Mouse (Mus musculus): Measurements from ENCODE around the gene Msl2.

Msl2 gene

DNA sequence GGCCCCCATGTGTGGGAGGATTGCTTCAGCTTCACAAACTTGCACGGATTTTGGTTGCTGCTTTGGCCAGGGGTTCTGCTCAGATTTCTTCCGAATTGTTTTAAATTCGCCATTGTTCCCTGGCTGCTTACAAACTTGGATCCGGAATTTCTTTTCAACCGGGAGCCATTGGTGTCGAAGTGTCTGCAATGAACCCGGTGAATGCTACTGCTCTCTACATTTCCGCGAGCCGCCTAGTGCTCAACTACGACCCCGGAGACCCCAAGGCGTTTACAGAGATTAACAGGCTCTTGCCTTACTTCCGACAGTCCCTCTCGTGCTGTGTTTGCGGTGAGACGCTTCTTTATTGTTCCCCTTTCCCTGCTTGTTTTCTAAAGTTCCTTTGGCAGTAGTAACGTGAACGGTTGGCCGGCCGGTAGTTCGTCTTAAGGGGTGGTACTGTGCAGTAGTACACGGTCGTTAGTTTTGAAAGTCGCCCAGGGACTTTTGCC, 1.2 kb downstream of the Msl2 start:
- DNase-seq (ENCODE audit: low read depth): peak; percentile 58

DNA sequence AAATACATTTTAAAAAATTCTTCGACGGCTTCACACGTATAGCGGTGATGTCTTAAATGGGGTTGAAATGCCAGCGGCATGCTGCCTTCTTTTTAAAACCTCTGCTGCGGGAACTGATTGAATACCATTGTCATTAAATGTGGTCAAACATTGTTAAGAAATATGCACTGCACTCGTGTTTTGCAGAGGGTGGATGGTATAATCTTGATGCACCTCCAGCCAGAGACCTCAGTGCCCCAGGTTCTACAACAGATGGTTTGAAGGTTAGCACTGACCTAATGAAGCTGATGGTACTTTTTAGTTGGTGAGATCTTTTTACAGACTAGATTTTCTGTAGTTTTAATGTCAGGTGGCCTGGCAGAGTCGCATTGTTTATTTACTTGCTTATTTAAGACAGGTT, 1.8 kb downstream of the Msl2 start:
- no peak for DNase-seq (ENCODE audit: low read depth)

DNA sequence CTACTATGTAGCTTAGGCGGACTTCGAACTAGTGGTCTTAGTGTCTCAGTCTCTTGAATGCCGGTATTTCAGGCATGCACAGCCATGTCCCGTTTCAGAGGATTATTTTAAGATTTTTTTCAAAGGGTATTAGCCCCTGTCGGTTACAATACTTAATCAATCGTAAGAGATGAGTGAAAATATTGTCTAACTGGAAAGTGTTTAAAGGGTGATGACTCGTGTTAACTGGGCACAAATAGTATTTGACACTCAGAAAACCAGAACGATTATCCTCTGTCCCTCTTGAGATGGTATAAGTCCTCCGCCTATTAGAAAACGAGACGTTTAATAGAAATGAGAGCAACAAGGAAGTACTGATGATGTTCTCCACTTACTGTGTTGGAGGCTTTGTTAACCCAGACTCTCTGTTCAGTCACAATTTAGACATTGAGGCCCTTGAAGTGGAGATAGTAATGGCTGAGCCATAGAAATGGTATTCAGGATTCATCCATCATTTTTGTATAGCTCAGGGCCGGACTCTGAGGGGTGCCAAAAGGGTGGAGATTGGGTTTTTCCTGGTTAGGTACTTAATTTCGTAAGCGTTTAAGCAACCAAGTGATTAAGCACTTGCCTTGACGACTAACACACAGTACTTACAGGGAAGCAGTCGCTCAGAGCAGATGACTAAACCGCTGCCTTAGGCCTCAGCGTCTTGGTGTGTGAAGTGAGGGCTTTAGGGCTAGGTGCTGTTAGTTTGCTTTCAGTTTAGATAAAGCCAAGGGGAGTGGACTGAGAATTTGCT, 2.4 kb downstream of the Msl2 start:
- DNase-seq (ENCODE audit: low read depth): peak; percentile 80

DNA sequence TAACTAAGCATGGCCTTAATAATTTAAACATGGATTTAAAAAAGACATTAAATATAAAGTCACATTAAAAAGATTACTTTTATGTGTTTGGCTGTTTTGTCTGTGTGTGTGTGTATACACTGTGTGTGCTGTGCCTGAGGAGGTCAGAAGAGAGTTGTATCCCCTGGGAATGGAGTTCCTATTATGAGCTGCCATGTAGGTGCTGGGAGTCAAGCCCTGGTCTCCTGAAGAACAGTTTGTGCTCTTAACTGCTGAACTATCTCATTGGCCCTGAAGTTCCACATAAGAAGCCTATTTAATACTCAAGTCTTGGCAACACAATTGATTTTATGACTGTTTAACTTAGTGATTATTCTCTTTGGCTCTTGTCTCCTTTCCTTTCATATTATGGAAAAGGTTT, 3.6 kb downstream of the Msl2 start:
- no peak for DNase-seq (ENCODE audit: low read depth)

DNA sequence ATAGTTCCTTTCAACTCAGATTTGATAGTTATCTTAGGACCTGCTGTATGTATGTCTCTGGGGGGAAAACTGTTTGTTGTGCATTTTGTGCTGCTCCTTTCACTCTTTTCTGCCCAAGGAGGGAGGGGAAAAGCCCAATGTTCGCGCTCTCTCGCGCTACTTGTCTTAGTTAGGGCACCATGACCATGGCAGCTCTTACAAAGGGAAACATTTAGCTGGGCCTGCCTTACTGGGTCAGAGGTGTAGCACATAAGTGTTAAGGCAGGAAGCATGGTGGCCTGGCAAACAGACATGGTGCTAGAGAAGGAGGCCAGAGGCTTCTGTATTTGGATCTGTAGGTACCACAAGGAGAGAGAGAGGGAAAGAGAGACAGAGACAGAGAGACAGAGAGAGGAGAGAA, 4.7 kb downstream of the Msl2 start:
- no peak for DNase-seq (ENCODE audit: low read depth)

DNA sequence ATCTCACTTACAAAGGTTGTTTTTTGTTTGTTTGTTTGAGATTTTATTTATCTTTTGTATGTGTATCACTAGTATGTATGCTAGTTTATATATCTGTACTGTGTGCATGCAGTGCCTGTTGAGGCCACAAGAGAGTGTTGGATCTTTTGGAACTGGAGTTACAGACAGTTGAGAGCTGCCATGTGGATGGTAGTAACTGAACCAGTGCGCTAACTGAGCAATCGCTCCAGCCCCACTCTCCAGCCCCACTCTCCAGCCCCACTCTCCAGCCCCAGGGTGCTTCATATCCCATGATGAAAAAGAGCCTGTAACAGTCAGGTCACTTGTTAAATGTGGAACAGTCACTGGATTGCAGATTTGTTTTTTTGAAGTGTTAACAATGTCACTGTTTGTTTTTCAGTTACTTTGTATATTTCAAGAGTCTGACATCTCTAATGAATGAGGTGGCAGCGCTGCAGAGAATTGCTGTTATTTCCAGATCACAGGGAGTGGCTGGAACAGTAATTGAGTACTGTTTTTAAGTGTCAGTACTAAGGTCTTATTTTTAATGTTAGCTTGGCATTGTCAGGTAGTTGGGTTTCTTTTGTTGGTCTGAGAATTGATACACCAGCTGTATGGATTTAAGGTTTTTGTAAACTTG, 6.3 kb downstream of the Msl2 start:
- DNase-seq (ENCODE audit: low read depth): no peak

DNA sequence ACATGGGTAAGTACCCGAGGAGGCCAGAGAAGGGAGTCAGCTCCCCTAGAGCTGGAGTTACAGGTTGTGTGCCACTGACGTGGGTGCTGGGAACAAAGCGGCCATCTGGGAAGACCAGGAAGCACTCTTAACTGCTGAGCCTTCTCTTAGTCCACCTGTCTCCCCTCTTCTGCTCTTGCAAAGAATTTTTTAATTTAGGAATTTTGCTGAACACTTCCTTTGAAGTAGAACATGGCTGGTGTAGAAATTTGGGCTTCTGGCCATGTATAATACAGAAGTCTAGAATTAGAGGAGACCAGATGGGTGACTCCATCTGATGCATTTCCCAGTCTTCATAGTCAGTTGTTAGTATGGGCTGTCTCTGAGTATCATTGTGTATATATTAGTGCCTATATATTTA, 9.8 kb downstream of the Msl2 start:
- no peak for DNase-seq (ENCODE audit: low read depth)

DNA sequence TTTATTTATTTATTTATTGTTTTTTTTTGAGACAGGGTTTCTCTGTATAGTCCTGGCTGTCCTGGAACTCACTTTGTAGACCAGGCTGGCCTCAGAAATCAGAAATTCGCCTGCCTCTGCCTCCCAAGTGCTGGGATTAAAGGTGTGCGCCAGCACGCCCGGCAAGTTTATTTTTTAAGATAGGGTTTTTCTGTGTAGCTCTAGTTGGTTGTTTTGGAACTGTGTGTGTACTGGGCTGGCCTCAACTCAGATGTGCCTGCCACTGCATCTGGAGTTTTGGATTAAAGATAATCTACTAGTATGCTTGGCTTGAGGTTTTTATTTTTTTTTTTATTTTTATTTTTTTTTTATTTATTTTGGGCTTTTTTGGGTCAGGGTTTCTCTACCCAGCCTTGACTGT, 21.5 kb downstream of the Msl2 start:
- no peak for DNase-seq (ENCODE audit: low read depth)

DNA sequence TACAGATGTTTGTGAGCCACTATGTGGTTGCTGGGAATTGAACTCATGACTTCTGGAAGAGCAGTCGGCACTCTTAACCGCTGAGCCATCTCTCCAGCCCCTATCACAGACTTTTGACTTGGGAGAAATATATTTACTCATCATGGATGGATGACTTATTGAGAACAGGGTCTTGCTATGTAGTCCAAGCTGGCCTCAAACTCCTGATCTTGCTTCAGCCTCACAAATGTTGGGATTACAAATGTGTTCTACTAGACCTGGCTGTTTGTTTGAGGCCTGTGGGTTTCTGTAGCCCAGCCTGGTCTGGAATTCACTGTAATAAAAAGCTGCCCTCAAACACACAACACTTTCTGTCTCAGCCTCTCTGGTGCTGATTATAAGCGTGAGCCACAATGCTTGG, 22.6 kb downstream of the Msl2 start:
- no peak for DNase-seq (ENCODE audit: low read depth)

DNA sequence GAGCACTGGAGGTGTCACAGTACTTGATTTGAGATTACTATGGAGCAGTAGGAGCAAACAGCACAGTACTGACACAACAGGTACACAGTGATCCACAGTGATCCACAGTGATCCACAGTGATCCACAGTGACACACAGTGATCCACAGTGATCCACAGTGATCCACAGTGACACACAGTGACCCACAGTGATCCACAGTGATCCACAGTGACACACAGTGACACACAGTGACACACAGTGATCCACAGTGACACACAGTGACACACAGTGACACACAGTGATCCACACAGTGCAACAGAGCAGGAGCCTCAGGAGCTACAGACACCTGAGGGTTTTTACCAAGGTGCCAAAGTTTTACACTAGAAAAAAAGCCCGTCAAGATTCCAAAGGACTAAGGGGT, 23.6 kb downstream of the Msl2 start:
- DNase-seq (ENCODE audit: low read depth): no peak

DNA sequence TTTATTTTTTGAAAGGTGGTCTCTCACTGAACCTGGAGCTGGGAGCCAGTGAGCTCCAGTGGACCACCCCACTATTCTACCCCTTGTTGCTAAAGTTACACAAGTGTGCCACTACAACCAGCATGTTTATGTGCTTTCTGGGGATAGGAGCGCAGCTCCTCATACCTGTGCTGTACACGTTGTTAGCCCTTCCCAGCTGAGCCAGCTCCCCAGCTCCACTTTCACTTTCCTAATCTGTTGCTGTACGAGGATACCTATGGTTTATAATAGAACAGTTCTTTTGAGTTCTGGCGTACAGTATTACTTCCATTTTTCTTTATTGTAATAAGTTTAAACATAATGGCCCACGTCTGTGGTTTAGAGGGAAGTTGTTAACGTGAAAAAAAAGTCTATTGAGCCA, 25.5 kb downstream of the Msl2 start:
- no peak for DNase-seq (ENCODE audit: low read depth)

DNA sequence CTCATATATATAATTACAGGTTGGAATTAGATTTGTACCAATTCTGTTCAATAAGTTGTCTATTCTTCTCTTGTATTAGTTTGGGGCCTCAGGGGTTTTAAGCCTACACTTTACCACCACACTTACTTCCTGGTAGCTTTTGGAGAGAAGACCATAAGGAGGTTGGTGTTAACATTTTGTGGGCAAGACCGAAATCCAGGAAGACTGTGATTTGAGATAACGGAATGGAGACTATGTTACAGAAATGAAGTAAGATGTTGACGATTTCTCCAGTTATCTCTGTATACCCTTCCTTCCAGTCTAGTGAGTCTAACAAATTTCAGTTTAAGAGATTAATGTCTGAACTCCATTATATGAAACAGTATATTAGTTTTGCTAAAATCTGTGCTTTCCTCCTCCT, 26.3 kb downstream of the Msl2 start:
- peak; percentile 79 for DNase-seq (ENCODE audit: low read depth)

DNA sequence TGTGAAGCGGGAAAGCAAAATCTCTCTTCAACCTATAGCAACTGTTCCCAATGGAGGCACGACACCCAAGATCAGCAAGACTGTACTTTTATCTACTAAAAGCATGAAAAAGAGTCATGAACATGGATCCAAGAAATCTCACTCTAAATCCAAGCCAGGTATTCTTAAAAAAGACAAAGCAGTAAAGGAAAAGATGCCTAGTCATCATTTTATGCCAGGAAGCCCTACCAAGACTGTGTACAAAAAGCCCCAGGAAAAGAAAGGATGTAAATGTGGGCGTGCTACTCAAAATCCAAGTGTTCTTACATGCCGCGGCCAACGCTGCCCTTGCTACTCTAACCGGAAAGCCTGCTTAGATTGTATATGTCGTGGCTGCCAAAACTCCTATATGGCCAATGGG, 27.6 kb downstream of the Msl2 start:
- no peak for DNase-seq (ENCODE audit: low read depth)

DNA sequence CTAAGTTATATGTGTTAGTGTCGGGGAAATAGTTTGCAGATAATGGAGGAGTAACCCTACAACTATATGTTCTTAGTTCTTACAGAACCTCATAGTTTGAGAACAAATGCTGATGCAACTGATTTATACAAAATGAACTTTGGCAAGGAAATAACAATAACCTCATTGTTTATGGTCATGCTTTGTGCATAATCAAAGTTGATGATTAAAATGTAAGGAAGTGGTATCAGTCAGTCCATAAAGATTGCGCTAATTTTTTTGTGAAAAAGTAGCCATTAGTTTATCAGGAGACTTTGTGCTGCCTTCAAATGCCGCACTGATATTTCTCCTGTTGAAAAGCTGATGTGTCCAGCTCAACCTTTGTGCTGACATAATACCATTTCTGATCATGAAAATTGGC, 28.4 kb downstream of the Msl2 start:
- no peak for DNase-seq (ENCODE audit: low read depth)

DNA sequence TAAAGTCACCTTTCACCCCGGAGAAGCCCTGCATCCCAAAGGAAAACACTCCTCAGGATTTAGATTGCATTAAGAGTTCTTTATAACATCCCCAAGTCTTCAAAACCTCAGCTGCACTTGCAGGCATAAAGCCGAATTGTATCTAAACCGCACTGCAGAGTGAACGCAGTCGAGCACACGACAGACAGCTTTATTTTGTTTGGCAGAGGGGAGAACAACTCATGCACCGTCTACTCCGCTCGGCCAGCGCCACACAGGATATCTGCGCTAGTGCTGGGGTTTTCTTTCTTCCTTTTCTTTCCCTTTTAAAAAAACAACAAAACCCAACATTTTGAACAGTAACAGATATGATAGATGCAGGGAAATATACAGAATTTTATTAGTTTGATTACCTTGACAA, 31.0 kb downstream of the Msl2 start:
- DNase-seq (ENCODE audit: low read depth): no peak

DNA sequence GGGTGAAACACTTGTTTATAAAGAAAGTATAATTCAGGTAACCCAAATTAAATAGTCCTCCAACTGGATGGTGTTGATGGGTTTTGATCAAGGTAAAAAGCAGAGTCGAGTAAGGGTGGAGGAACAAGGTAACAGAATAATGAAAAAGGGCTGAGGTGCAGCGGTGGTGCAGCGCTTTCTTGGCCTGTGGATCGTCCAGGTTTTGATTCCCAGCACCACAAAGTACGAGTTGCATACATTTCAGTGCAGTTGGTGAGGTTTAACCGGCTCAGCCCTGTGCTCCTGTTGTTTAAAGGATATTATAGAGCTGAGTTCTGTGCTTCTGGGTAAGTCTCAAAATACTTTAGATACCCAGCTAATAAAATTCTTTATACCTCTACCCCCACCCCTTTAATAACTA, 31.8 kb downstream of the Msl2 start:
- no peak for DNase-seq (ENCODE audit: low read depth)

DNA sequence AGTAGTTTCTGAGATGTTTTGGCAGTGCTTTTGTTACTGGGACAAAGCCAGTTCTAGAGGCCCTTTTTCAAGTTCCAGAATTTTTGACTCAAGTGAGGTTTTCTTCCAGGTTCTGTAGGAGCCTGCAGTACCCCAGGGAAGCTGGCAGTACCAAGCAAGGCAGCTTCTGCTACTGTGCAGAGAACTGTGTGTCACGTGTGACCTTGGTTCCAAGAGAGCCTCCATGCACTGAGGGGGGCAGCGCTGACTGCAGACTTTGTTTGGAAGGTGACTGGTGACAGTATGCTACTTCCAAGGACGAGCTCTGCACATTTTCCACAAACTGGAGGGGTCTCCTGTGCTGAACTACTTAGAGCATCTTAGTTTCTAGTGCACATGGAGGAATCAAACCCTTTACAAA, 33.5 kb downstream of the Msl2 start:
- DNase-seq (ENCODE audit: low read depth): no peak

DNA sequence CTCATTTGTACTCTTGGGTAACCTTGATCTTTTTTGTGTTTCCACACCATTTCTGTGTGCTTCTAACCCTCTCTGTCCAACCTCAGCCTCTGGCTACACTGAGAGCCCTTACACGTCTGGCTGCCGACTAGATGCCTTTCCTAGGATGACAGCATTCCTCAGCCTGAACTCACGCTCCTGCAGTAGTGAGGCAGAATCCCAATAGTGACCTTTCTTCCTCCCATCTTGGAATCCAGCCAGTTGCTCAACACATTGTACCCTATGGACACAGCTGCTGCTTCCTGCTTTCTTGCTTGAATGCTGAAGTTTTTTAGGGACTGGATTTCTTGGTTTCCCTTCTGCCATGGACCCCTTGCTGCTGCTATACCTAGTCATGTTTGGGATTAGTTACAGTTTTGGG, 36.1 kb downstream of the Msl2 start:
- no peak for DNase-seq (ENCODE audit: low read depth)

DNA sequence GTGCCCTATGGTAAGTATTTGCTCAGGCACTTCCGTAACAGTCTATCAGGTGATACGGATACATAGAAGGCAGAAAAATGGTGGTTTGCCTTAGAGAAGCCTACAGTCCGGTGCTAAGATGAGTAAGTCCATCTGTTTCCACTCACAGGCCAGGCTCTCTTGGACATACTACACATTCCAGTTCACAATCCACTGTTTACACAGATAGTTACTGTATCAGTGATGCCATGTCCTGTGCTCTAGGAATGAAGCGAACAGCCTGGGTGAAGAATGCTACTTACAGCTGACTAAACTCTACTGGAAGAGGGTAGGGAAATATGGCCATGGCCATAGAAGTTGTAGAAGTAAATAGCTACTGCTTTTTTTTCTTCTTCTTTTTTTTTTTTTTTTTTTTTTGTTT, 39.4 kb downstream of the Msl2 start:
- no peak for DNase-seq (ENCODE audit: low read depth)

DNA sequence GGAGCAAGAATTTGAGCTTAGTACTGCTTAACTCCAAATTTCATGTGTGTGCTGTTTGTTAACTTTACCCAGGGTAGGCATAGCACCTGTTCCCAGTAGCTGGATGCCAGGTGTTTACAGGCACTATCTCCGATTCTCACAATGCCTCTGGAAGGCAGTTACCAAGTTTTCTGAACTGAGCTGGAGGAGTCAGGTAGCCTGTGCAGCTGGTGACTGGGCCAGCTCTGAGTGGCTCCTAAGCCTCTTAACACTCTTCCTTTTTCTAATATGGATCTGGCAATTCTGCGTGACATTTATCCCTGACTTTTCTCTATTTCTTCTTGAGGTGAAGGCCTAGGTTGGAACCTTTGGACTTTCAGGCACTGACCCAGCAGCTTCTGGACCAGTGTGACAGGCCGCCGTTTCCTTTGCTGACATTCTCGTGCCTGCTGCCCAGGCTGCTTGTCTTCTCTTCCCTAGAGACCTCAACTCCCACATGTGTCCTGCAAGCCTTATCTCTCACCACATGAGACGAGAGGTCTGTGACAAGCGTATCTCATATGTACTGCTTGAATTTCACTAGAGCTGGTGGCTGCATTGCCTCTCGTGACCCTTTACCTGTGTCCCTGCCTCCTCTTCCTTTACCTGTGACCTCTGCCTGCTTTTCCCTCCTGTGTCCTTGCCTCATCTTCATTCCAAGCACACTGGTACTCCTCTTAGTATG, 40.4 kb downstream of the Msl2 start:
- DNase-seq (ENCODE audit: low read depth): no peak

DNA sequence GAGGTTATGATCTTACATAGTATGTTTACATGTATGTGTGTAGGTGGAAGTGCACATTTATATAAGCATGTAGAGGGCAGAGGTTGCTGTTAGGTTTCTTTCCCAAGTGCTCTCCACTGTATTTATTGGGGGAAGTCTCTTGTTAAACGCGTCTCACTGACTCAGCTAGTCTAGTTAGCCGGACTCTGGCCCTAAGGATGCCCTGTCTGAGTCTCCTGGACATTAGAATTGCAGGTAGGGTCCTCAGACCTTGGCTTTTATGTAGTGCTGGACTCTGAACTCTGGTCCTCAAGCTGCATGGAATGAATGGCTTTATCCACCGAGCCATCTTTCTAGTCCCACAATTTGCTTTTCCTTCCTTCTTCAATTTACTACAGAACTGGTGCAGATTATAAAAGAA, 69.7 kb downstream of the Msl2 start:
- DNase-seq (ENCODE audit: low read depth): no peak

DNA sequence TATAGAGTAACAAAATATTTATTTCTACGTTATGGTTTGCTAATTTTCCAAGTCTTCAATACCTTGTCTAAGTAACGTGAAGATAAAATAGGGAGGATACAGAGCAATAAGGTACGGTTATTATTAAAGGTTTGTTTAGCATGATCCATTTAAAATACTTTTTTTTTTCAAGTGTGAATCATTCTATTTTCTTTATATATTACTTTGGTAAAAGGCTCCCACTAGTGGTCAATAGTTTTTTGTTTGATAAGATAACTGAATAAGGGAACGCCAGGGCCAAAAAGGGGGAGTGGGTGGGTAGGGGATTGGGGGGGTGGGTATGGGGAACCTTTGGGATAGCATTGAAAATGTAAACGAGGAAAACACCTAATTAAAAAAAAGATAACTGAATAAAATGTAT, 79.0 kb downstream of the Msl2 start:
- DNase-seq (ENCODE audit: low read depth): peak; percentile 31
